Mouse (Mus musculus): ENCODE results near the gene Clpp. TPM values are rescaled to one million over a fixed set of nuclear protein-coding genes. Genes with fewer than 3 reads are reported as not detected.
A peak's percentile ranks its signal among the peaks of the same experiment; 100 is the strongest.

The Clpp gene
- total RNA-seq, 4 experiments from 2014 or later = 60.6 to 69.6 (median 65.4) TPM

DNA sequence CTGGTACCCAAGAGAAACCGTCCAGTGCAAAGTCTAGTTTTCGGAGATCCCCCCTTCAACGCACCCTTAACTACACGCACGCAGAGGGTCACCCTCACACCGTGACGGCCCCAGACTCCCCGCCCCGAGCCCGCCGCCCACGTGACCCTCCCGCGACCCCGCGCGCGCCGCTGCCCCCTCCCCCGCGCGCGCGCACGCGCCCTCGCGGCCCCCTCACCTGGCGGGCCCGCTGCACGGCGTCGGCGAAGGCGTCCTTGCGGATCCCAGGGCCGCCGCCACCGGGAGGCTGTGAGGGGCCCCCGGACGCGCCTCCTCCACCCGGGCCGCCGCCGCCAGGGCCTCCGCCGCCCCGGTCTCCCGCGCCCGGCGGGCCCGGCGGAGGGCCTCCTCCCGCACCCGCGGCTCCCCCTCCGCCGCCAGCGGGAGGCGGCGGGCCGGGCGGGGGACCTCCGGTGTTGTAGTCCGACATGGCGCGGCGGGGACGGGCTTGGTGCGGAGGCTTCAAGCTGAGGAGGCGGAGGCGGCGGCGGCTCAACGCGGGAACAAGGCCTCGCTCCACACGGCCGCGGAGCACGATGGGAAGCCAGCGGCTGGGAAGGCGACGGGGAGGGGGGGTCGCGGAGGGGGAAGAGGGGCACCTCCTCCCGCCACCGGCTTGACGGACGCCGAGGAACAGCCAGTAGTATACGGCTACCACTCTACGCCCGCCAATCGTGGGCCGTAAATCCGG, 41.0 kb downstream of the Clpp start, which contains the start of gene Khsrp:
Gene Khsrp, minus strand, starts transcription at position 592 of the 730 bp plus-strand sequence.
- DNase-seq (ENCODE audit: low spot score in 2 of 2) = peak in 1 of 2 experiments; percentile 31

DNA sequence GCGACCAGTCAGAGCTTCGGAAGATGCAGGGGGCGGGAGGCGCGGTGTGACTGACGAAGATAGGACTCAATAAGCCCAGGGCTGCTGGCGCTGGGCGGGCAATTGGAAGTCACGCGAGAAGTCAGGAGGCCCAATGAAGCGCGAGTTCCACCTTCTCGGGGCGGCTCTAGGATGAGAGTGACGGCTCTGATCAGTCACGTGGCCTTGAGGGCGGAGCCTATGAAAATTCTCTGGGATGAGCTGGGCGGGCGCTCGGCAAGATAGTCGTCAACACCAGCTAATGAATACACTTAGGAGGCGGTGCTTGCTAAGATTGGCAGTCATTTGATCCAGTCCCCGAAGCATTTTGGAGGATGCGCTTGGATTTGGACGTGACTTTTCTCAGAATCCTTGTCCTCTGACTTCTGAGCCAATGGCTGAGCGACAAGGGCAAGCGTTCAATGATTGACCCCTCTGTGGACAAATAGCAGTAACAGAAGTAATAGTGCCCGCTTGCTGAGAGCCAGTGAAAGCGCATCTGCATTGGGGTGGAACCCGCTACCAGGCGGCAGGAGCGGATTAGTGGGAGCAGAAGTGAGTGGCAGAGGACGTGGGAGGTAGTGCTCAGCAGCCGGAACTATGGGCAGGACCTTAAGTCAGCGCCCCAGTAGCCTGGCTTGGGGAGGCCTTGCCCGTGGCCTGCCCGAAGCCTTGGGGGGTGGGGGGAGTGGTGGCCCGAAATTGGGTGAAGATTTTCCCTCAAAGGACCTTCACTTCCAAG, 41.7 kb downstream of the Clpp start:
- peak; percentile 96 to 100 for DNase-seq (ENCODE audit: low spot score in 2 of 2)

DNA sequence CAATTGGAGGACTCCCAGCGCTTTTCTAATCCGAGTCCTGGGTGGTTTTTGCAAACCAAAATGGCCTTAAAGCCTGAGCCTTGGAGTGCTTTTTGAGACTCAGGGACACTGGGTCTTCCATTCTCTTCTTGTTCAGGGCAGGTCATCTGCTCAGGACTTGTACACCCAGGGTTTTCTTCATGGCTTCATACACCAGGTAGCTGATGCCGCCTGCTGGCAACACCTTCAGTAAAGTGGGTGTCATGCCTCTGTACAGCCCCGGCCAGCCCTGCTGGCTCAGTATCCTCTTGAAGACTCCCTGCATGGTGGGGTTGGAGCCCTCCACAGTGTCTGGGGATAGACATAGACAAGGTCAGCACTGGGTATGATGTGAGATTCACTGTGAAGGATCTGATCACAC, 42.7 kb downstream of the Clpp start:
- DNase-seq (ENCODE audit: low spot score in 2 of 2) = no peak

DNA sequence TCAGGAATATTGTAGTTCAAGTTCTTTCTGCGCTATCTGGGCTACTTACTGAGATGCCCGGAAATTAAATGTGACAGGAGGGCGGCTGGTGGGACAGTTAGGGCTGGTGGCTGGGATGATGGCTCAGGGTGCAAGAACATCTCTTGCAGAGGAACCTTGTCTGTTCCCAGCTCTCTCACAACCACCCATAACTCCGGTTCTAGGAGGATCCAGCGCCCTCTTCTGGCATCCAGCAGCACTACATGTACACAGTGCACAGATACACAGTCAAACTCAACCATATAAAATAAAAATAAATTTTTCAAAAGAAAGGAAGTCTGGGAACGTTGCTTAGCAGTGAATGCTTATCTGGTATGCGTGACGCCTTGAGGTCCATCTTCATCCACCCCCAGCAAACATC, 48.9 kb downstream of the Clpp start:
- no peak for DNase-seq (ENCODE audit: low spot score in 2 of 2)

DNA sequence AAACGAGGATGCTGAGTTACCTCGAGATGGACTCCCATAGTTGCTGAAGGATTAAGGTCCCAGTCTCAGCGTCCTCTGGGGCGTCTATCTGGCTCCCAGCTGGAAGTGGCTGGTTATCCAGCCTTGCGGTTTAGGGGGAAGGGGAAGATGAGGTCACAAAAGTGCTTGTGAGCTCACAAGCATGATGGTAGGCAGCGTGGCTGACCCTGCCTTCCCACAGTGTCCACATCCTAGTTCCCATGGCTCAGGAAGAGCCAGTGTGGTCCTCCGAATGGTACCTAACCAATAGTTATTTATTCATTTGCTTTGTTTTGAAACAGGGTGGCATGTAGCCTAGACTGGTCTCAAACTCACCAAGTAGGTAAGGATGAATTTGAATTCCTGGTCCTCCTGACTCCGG, 51.4 kb downstream of the Clpp start, which contains the start of gene Slc25a41:
Gene Slc25a41, minus strand, starts transcription at position 101 of the 400 bp plus-strand sequence.
- no peak for DNase-seq (ENCODE audit: low spot score in 2 of 2)

Other genes with a start within 250 kb of the Clpp start
- 1 to 10 TPM; 4.0 to 4.5 (median 4.2) TPM for gene Nrtn, start 232.8 kb upstream of the Clpp start, total RNA-seq (2022)
- gene Dus3l, start 225.5 kb upstream of the Clpp start, total RNA-seq (2022) = 10 to 100 TPM; 60.1 to 66.1 (median 60.8) TPM
- gene Prr22, start 220.1 kb upstream of the Clpp start, total RNA-seq (2022) = 1 to 10 TPM in 2 of 4 experiments, under 1 TPM in 2; 0.78 to 1.2 (median 0.99) TPM
- 1 to 10 TPM; 2.1 to 4.1 (median 3.1) TPM for gene Rfx2, start 159.3 kb upstream of the Clpp start, total RNA-seq (2022)
- gene Acsbg2, start 115.9 kb upstream of the Clpp start, total RNA-seq (2022) = not detected
- gene 1700061G19Rik, start 114.8 kb upstream of the Clpp start, total RNA-seq (2022) = under 1 TPM; 0.13 to 0.22 (median 0.17) TPM
- 10 to 100 TPM; 67.0 to 82.3 (median 70.8) TPM for gene Mllt1, start 54.9 kb upstream of the Clpp start, total RNA-seq (2022)
- not detected for gene Acer1, start 8.2 kb upstream of the Clpp start, total RNA-seq (2022)
- gene Alkbh7, start 7.0 kb downstream of the Clpp start, total RNA-seq (2022) = 10 to 100 TPM; 24.4 to 27.2 (median 26.1) TPM
- not detected for gene Pspn, start 9.7 kb downstream of the Clpp start, total RNA-seq (2022)
- 10 to 100 TPM; 65.0 to 65.5 (median 65.2) TPM for gene Gtf2f1, start 21.0 kb downstream of the Clpp start, total RNA-seq (2022)
- gene Gm17949, start 21.2 kb downstream of the Clpp start, total RNA-seq (2022) = under 1 TPM in 3 of 4 experiments, not detected in 1; 0.48 to 0.65 (median 0.53) TPM
- gene Khsrp, start 41.2 kb downstream of the Clpp start, total RNA-seq (2022) = 100 to 1,000 TPM; 101 to 104 (median 102) TPM
- under 1 TPM in 1 of 4 experiments, not detected in 3; 0.30 TPM for gene Slc25a41, start 51.3 kb downstream of the Clpp start, total RNA-seq (2022)
- gene Crb3, start 68.8 kb downstream of the Clpp start, total RNA-seq (2022) = 1 to 10 TPM in 3 of 4 experiments, under 1 TPM in 1; 0.51 to 2.6 (median 1.7) TPM
- 100 to 1,000 TPM; 313 to 347 (median 323) TPM for gene Slc25a23, start 69.6 kb downstream of the Clpp start, total RNA-seq (2022)
- 1 to 10 TPM; 1.1 to 3.9 (median 2.5) TPM for gene Dennd1c, start 88.2 kb downstream of the Clpp start, total RNA-seq (2022)
- gene Tubb4a, start 97.5 kb downstream of the Clpp start, total RNA-seq (2022) = 100 to 1,000 TPM; 607 to 698 (median 653) TPM
- gene Tnfsf9, start 115.0 kb downstream of the Clpp start, total RNA-seq (2022) = under 1 TPM; 0.39 to 0.84 (median 0.63) TPM
- under 1 TPM in 1 of 4 experiments, not detected in 3; 0.55 TPM for gene Cd70, start 159.5 kb downstream of the Clpp start, total RNA-seq (2022)
- not detected for gene Tnfsf14, start 203.9 kb downstream of the Clpp start, total RNA-seq (2022)
- gene C3, start 237.8 kb downstream of the Clpp start, total RNA-seq (2022) = 1 to 10 TPM in 3 of 4 experiments, under 1 TPM in 1; 0.94 to 3.9 (median 1.3) TPM

Measured in left cerebral cortex, adult 8-10 months (tissue).